Mouse (Mus musculus) MEL (cell line): ENCODE results near the gene Rbks. TPM values are rescaled to one million over a fixed set of nuclear protein-coding genes. Genes with fewer than 3 reads are reported as not detected.

Source experiments
- DNase-seq: peaks from one replicate; pipeline ENCODE4 v3.0.0; 2011; ENCODE audit warnings: low read depth, low spot score
- H3K27ac ChIP-seq: 2 replicates; pipeline ENCODE4 v1.5.1; 2012; ENCODE audit warnings: low read depth, mild to moderate bottlenecking, control low read depth, low read length, moderate library complexity; ENCODE audit not compliant: control insufficient read depth
- H3K27me3 ChIP-seq, 2 experiments: fragments of 150-350 bp in 1 of 2; sonication (generic) in 1 of 2; 2 replicates each; pipeline ENCODE4 v1.6.1; 2012; ENCODE audit warnings: low read length in 2 of 2, mild to moderate bottlenecking in 2 of 2, improper control_type of control experiment in 1 of 2, moderate library complexity in 1 of 2; ENCODE audit not compliant: insufficient read depth in 2 of 2, control insufficient read depth in 1 of 2
- H3K36me3 ChIP-seq, 2 experiments: 2 replicates each; pipeline ENCODE4 v1.6.1; 2012 to 2014; ENCODE audit warnings: low read length in 2 of 2, improper control_type of control experiment in 1 of 2, inconsistent platforms in 1 of 2, mild to moderate bottlenecking in 1 of 2; ENCODE audit not compliant: insufficient read depth in 2 of 2, control insufficient read depth in 1 of 2
- H3K4me1 ChIP-seq, 2 experiments: fragments of 150-350 bp in 1 of 2; sonication (generic) in 1 of 2; 2 replicates each; pipeline ENCODE4 v1.6.1; 2012; ENCODE audit warnings: low read length in 2 of 2, improper control_type of control experiment in 1 of 2, mild to moderate bottlenecking in 1 of 2; ENCODE audit not compliant: insufficient read depth in 2 of 2, control insufficient read depth in 1 of 2
- H3K4me3 ChIP-seq, 2 experiments: fragments of 150-350 bp in 1 of 2; sonication (generic) in 1 of 2; 2 replicates each; pipeline ENCODE4 v1.5.1; 2012; ENCODE audit warnings: low read depth in 2 of 2, low read length in 2 of 2, mild to moderate bottlenecking in 2 of 2, moderate library complexity in 2 of 2, control low read depth in 1 of 2, improper control_type of control experiment in 1 of 2; ENCODE audit not compliant: control insufficient read depth in 1 of 2, insufficient read depth in 1 of 2
- H3K79me2 ChIP-seq: 2 replicates; pipeline ENCODE4 v1.6.1; 2012; ENCODE audit warnings: mild to moderate bottlenecking, low read length, moderate library complexity; ENCODE audit not compliant: control insufficient read depth, poor library complexity, insufficient read depth
- H3K9ac ChIP-seq: 2 replicates; pipeline ENCODE4 v1.6.1; 2012; ENCODE audit warnings: low read depth, mild to moderate bottlenecking, control low read depth, low read length, moderate library complexity; ENCODE audit not compliant: control insufficient read depth, poor library complexity, severe bottlenecking
- H3K9me3 ChIP-seq: fragments of 150-350 bp; sonication (generic); replicated peaks from 2 replicates; pipeline ENCODE4 v1.6.1; 2012; ENCODE audit warnings: mild to moderate bottlenecking, low read length, improper control_type of control experiment, moderate library complexity; ENCODE audit not compliant: insufficient read depth
- BHLHE40 ChIP-seq: IDR thresholded peaks from 2 replicates; pipeline ENCODE4 v1.6.1; 2012; ENCODE audit warnings: low read depth, mild to moderate bottlenecking, inconsistent platforms, low read length, improper control_type of control experiment, borderline replicate concordance
- CHD2 ChIP-seq: IDR thresholded peaks from 2 replicates; pipeline ENCODE4 v1.6.1; 2011; ENCODE audit warnings: low read length, improper control_type of control experiment
- E2F4 ChIP-seq: IDR thresholded peaks from 2 replicates; pipeline ENCODE4 v1.6.1; 2011; ENCODE audit warnings: low read depth, low read length, improper control_type of control experiment, borderline replicate concordance
- ELF1 ChIP-seq: IDR thresholded peaks from 2 replicates; pipeline ENCODE4 v1.6.1; 2014; ENCODE audit warnings: low read depth, mild to moderate bottlenecking, inconsistent platforms, low read length, improper control_type of control experiment, moderate library complexity
- EP300 ChIP-seq, 2 experiments: IDR thresholded peaks; 2 replicates each; pipeline ENCODE4 v1.6.1; 2011; ENCODE audit warnings: improper control_type of control experiment in 2 of 2, low read length in 2 of 2, low read depth in 1 of 2, mild to moderate bottlenecking in 1 of 2
- ETS1 ChIP-seq: IDR thresholded peaks from 2 replicates; pipeline ENCODE4 v1.6.1; 2012; ENCODE audit warnings: low read depth, mild to moderate bottlenecking, inconsistent platforms, low read length, improper control_type of control experiment, moderate library complexity
- HCFC1 ChIP-seq: IDR thresholded peaks from 2 replicates; pipeline ENCODE4 v1.6.1; 2012; ENCODE audit warnings: low read depth, mild to moderate bottlenecking, inconsistent platforms, low read length, improper control_type of control experiment, moderate library complexity
- JUND ChIP-seq: IDR thresholded peaks from 2 replicates; pipeline ENCODE4 v1.6.1; 2011; ENCODE audit warnings: low read depth, mild to moderate bottlenecking, improper control_type of control experiment, low read length
- MAFK ChIP-seq: IDR thresholded peaks from 2 replicates; pipeline ENCODE4 v1.6.1; 2011; ENCODE audit warnings: low read depth, mild to moderate bottlenecking, low read length, improper control_type of control experiment, borderline replicate concordance
- MAX ChIP-seq: IDR thresholded peaks from 2 replicates; pipeline ENCODE4 v1.6.1; 2011; ENCODE audit warnings: low read length, improper control_type of control experiment
- MAZ ChIP-seq: IDR thresholded peaks from 2 replicates; pipeline ENCODE4 v1.6.1; 2012; ENCODE audit warnings: low read depth, mild to moderate bottlenecking, inconsistent platforms, low read length, improper control_type of control experiment
- MYB ChIP-seq: IDR thresholded peaks from 2 replicates; pipeline ENCODE4 v1.6.1; 2011; ENCODE audit warnings: mild to moderate bottlenecking, low read depth, low read length, improper control_type of control experiment
- NELFE ChIP-seq: IDR thresholded peaks from 2 replicates; pipeline ENCODE4 v1.6.1; 2011; ENCODE audit warnings: low read depth, low read length, improper control_type of control experiment
- NRF1 ChIP-seq: IDR thresholded peaks from 2 replicates; pipeline ENCODE4 v1.6.1; 2014; ENCODE audit warnings: low read depth, mild to moderate bottlenecking, inconsistent platforms, low read length, improper control_type of control experiment, moderate library complexity; ENCODE audit not compliant: poor library complexity, insufficient read depth, severe bottlenecking
- POLR2A ChIP-seq, 2 experiments: IDR thresholded peaks; 2 replicates each; pipeline ENCODE4 v1.6.1; 2011 to 2012; ENCODE audit warnings: low read length in 2 of 2, mild to moderate bottlenecking in 2 of 2, control low read depth in 1 of 2, improper control_type of control experiment in 1 of 2, low read depth in 1 of 2, moderate library complexity in 1 of 2; ENCODE audit not compliant: control insufficient read depth in 1 of 2, insufficient read depth in 1 of 2, poor library complexity in 1 of 2
- RAD21 ChIP-seq: IDR thresholded peaks from 2 replicates; pipeline ENCODE4 v1.6.1; 2011; ENCODE audit warnings: mild to moderate bottlenecking, low read depth, low read length, improper control_type of control experiment
- RCOR1 ChIP-seq: IDR thresholded peaks from 2 replicates; pipeline ENCODE4 v1.6.1; 2012; ENCODE audit warnings: low read depth, mild to moderate bottlenecking, inconsistent platforms, low read length, improper control_type of control experiment
- SIN3A ChIP-seq: IDR thresholded peaks from 2 replicates; pipeline ENCODE4 v1.6.1; 2012; ENCODE audit warnings: low read length, improper control_type of control experiment, inconsistent platforms
- TAL1 ChIP-seq: IDR thresholded peaks from 2 replicates; pipeline ENCODE4 v1.6.1; 2012; ENCODE audit warnings: mild to moderate bottlenecking, inconsistent platforms, low read length, moderate library complexity, mixed read lengths
- TBP ChIP-seq: IDR thresholded peaks from 2 replicates; pipeline ENCODE4 v1.8.0; 2011; ENCODE audit warnings: low read depth, low read length, improper control_type of control experiment
- TCF12 ChIP-seq: IDR thresholded peaks from 2 replicates; pipeline ENCODE4 v1.6.1; 2014; ENCODE audit warnings: low read depth, mild to moderate bottlenecking, inconsistent platforms, low read length, improper control_type of control experiment, moderate library complexity
- USF1 ChIP-seq: IDR thresholded peaks from 2 replicates; pipeline ENCODE4 v1.6.1; 2014; ENCODE audit warnings: low read depth, mild to moderate bottlenecking, inconsistent platforms, low read length, improper control_type of control experiment, moderate library complexity
- USF2 ChIP-seq, 2 experiments: IDR thresholded peaks; 2 replicates each; pipeline ENCODE4 v1.6.1; 2011 to 2012; ENCODE audit warnings: improper control_type of control experiment in 2 of 2, low read length in 2 of 2, borderline replicate concordance in 1 of 2, inconsistent platforms in 1 of 2, low read depth in 1 of 2, mild to moderate bottlenecking in 1 of 2; ENCODE audit not compliant: insufficient read depth in 1 of 2
- ZC3H11A ChIP-seq: IDR thresholded peaks from 2 replicates; pipeline ENCODE4 v1.6.1; 2012; ENCODE audit warnings: low read depth, mild to moderate bottlenecking, inconsistent platforms, low read length, improper control_type of control experiment
- ZKSCAN1 ChIP-seq: IDR thresholded peaks from 2 replicates; pipeline ENCODE4 v1.6.1; 2012; ENCODE audit warnings: low read depth, mild to moderate bottlenecking, inconsistent platforms, low read length, improper control_type of control experiment, moderate library complexity
- ZMIZ1 ChIP-seq: IDR thresholded peaks from 2 replicates; pipeline ENCODE4 v1.6.1; 2012; ENCODE audit warnings: low read depth, mild to moderate bottlenecking, inconsistent platforms, low read length, improper control_type of control experiment, moderate library complexity
- polyA plus RNA-seq, 2 experiments: library from polyadenylated mRNA; stranded (reverse) in 1 of 2; unstranded in 1 of 2; fragments of >175 nt in 1 of 2; fragments of >200 nt in 1 of 2; gene quantifications; 2 replicates each; pipeline versions ENCODE4 v1.2.1 to v1.2.4; 2012; ENCODE audit warnings: low replicate concordance in 2 of 2, low read depth in 1 of 2; ENCODE audit not compliant: insufficient read length in 2 of 2, insufficient read depth in 1 of 2, missing spikeins in 1 of 2
- total RNA-seq: library from RNA; depleted of rRNA; stranded (reverse); fragments of 300-350 nt; gene quantifications from 2 replicates; pipeline ENCODE4 v1.2.3, GENCODE M21; 2012

Gene Rbks
- total and polyA plus RNA-seq, 3 experiments, result 34.3 to 47.4 TPM; not detected in 1

- peak; percentile 59; the same call in 1 of the 2 replicates for TF ChIP-seq TBP
- TF ChIP-seq JUND, result no peak
- no peak; the same call in 1 of the 2 replicates for TF ChIP-seq ETS1
- no peak for TF ChIP-seq BHLHE40
- TF ChIP-seq ELF1, result no peak
- TF ChIP-seq E2F4, result no peak
- peak; percentile 95 for TF ChIP-seq ZC3H11A
- no peak for TF ChIP-seq TCF12
- no peak; a peak in 1 of 4 replicates for TF ChIP-seq EP300 (IDR thresholded peaks at IDR 0.05; ENCODE audit: low read depth in 1 of 2, low read length in 2 of 2)
- TF ChIP-seq MAX, result no peak
- peak; percentile 93 for TF ChIP-seq RAD21
- no peak for TF ChIP-seq NELFE
- TF ChIP-seq MAFK, result no peak
- no peak for TF ChIP-seq CHD2
- no peak for TF ChIP-seq NRF1
- no peak for TF ChIP-seq ZMIZ1
Observed at GRCm38 (mm10) chr5:31598579-31598978, 98.8 kb downstream of the Rbks start (continued).

- peaks cover 0 to 55% of the 10 kb centered on the region in 2 experiments; a peak in 3 of 4 replicates for H3K36me3 ChIP-seq
- H3K27ac ChIP-seq, result peak overlapping the region; percentile 88
- no peak for TF ChIP-seq MAZ
- TF ChIP-seq RCOR1, result no peak
- no peak for TF ChIP-seq E2F4
- no peak for TF ChIP-seq JUND
- no peak for TF ChIP-seq RAD21
- TF ChIP-seq TAL1, result no peak
- TF ChIP-seq ZKSCAN1, result no peak
- no peak for TF ChIP-seq USF2 (IDR thresholded peaks at IDR 0.05; ENCODE audit: borderline replicate concordance in 1 of 2, insufficient read depth in 1 of 2, low read depth in 1 of 2, low read length in 2 of 2)
- TF ChIP-seq SIN3A, result no peak
- TF ChIP-seq MYB, result no peak
- no peak for TF ChIP-seq MAX
- TF ChIP-seq USF1, result no peak
- TF ChIP-seq NELFE, result no peak
- TF ChIP-seq POLR2A (IDR thresholded peaks at IDR 0.05; ENCODE audit: control insufficient read depth in 1 of 2, insufficient read depth in 1 of 2, low read depth in 1 of 2, low read length in 2 of 2, poor library complexity in 1 of 2), result no peak
- no peak for TF ChIP-seq TBP
- TF ChIP-seq ETS1, result no peak
- no peak for TF ChIP-seq HCFC1
- H3K27me3 ChIP-seq, result no peaks in the 10 kb centered on the region
- H3K79me2 ChIP-seq, result peaks cover 31% of the 10 kb centered on the region
- H3K9ac ChIP-seq, result peak overlapping the region; percentile 81
- peaks cover 20 to 64% of the 10 kb centered on the region in 2 experiments for H3K4me1 ChIP-seq
- DNase-seq, result peak; percentile 43
- H3K9me3 ChIP-seq, result no peaks in the 10 kb centered on the region
- H3K4me3 ChIP-seq, result peak overlapping the region; percentile 72 to 86
Observed at GRCm38 (mm10) chr5:31598121-31598520, 99.3 kb downstream of the Rbks start.
